Mouse (Mus musculus) stomach, postnatal 0 days (tissue): Measurements from ENCODE around the gene Ankrd17. TPM values are rescaled to one million over a fixed set of nuclear protein-coding genes. Genes with fewer than 3 reads are reported as not detected.
A peak's percentile ranks its signal among the peaks of the same experiment; 100 is the strongest.

Experiments
- ATAC-seq: fragments of 200-750 bp; cut with Nextera tagmentation; 2 replicates; pipeline ENCODE4 v1.8.0; 2017; ENCODE audit not compliant: low FRiP score, low TSS enrichment
- DNase-seq: peaks from one replicate; pipeline ENCODE4 v3.0.0-alpha.2; 2016; ENCODE audit warnings: low spot score
- H3K27ac ChIP-seq: fragments of 300-500 bp; sonication (generic); replicated peaks from 2 replicates; pipeline ENCODE4 v1.5.1; 2014; ENCODE audit warnings: mild to moderate bottlenecking, control low read depth
- H3K27me3 ChIP-seq: fragments of 300-500 bp; sonication (generic); 2 replicates; pipeline ENCODE4 v1.6.1; 2014; ENCODE audit warnings: low read length; ENCODE audit not compliant: control insufficient read depth, insufficient read depth
- H3K36me3 ChIP-seq: fragments of 300-500 bp; sonication (generic); 2 replicates; pipeline ENCODE4 v1.6.1; 2014; ENCODE audit warnings: low read length, mixed read lengths; ENCODE audit not compliant: control insufficient read depth, insufficient read depth
- H3K4me1 ChIP-seq: fragments of 300-500 bp; sonication (generic); replicated peaks from 2 replicates; pipeline ENCODE4 v1.6.1; 2014; ENCODE audit warnings: antibody characterized with exemption; ENCODE audit not compliant: control insufficient read depth, insufficient read depth
- H3K4me2 ChIP-seq: fragments of 300-500 bp; sonication (generic); replicated peaks from 2 replicates; pipeline ENCODE4 v1.6.1; 2014; ENCODE audit warnings: low read depth, mild to moderate bottlenecking, control low read depth, moderate library complexity
- H3K4me3 ChIP-seq: fragments of 300-500 bp; sonication (generic); 2 replicates; pipeline ENCODE4 v1.5.1; 2014; ENCODE audit warnings: low read depth, low read length, control low read depth
- H3K9ac ChIP-seq: fragments of 300-500 bp; sonication (generic); 2 replicates; pipeline ENCODE4 v1.6.1; 2014; ENCODE audit warnings: mild to moderate bottlenecking, low read length, control low read depth, mixed read lengths
- H3K9me3 ChIP-seq: fragments of 300-500 bp; sonication (generic); 2 replicates; pipeline ENCODE4 v1.6.1; 2016; ENCODE audit warnings: low read length; ENCODE audit not compliant: control insufficient read depth
- CTCF ChIP-seq: IDR thresholded peaks from 2 replicates; pipeline ENCODE4 v1.5.1; 2016; ENCODE audit warnings: antibody characterized with exemption, low read depth, mild to moderate bottlenecking, moderate library complexity
- EP300 ChIP-seq: optimal IDR thresholded peaks from 2 replicates; pipeline ENCODE3; 2016; ENCODE audit warnings: antibody characterized with exemption
- WGBS: fragments of 180-500 bp; shearing (Covaris S2); extraction: QIAGEN DNeasy Blood & Tissue Kit; methylation state at CpG from one replicate; pipeline ENCODE4 v1.1.7; 2014; 5-methylcytosine and 5-hydroxymethylcytosine counted together
- polyA plus RNA-seq: library from polyadenylated mRNA; unstranded; fragments of >200 nt; fragmentation: Nextera tagmentation; extraction: Ambion mirVana; gene quantifications from 2 replicates; pipeline ENCODE4 v1.2.1, GENCODE M21; 2015

Gene Ankrd17
- polyA plus RNA-seq, 1 experiment from 2014 or later: 12.5 TPM

GRCm38 (mm10) chr5:90340847-90341246 is 25.5 kb downstream of the Ankrd17 start:
- no peak for TF ChIP-seq EP300
- TF ChIP-seq CTCF: no peak
- Histone ChIP-seq H3K27me3 (no peaks in the 10 kb centered on the region), H3K9ac (no peak overlapping the region), H3K4me1 (no peaks in the 10 kb centered on the region), H3K36me3 (no peaks in the 10 kb centered on the region), H3K27ac (no peak overlapping the region), H3K4me3 (no peak overlapping the region), H3K9me3 (no peaks in the 10 kb centered on the region), H3K4me2 (no peak overlapping the region)
- DNase-seq (no peak), ATAC-seq (0 out of 2 replicates have a peak, but pooled peaks have one; percentile 54)
- 46% methylated on average over 4 of the region's 4 CpGs for WGBS

- Histone ChIP-seq H3K36me3 (no peaks in the 10 kb centered on the region), H3K4me2 (no peak overlapping the region), H3K27ac (no peak overlapping the region), H3K27me3 (no peaks in the 10 kb centered on the region), H3K4me1 (no peaks in the 10 kb centered on the region), H3K9me3 (no peaks in the 10 kb centered on the region), H3K9ac (no peak overlapping the region), H3K4me3 (no peak overlapping the region)
- DNase-seq (no peak), ATAC-seq (no peak)
- WGBS: 92% methylated on average over 1 of the region's 1 CpGs
- TF ChIP-seq EP300 (no peak), CTCF (no peak)
Measured at GRCm38 (mm10) chr5:90339953-90340343, 26.4 kb downstream of the Ankrd17 start.

GRCm38 (mm10) chr5:90339129-90339952 is 27.0 kb downstream of the Ankrd17 start:
- Histone ChIP-seq H3K9ac (no peak overlapping the region), H3K27me3 (no peaks in the 10 kb centered on the region), H3K27ac (0 out of 2 replicates have a peak overlapping the region, but pooled peaks have one; percentile 8), H3K4me3 (peak overlapping the region; percentile 0; the same call in 1 of the 2 replicates), H3K36me3 (no peaks in the 10 kb centered on the region), H3K4me1 (no peaks in the 10 kb centered on the region), H3K9me3 (no peaks in the 10 kb centered on the region), H3K4me2 (no peak overlapping the region)
- ATAC-seq (peak; percentile 92), DNase-seq (peak; percentile 54)
- WGBS: 35% methylated on average over 5 of the region's 5 CpGs
- TF ChIP-seq CTCF: no peak
- no peak for TF ChIP-seq EP300

GRCm38 (mm10) chr5:90338177-90339091 is 27.9 kb downstream of the Ankrd17 start:
- DNase-seq: no peak

GRCm38 (mm10) chr5:90332478-90332877 is 33.9 kb downstream of the Ankrd17 start:
- Histone ChIP-seq H3K27me3 (no peaks in the 10 kb centered on the region), H3K4me2 (no peak overlapping the region), H3K27ac (no peak overlapping the region), H3K4me3 (no peak overlapping the region), H3K9ac (no peak overlapping the region), H3K36me3 (no peaks in the 10 kb centered on the region), H3K9me3 (no peaks in the 10 kb centered on the region), H3K4me1 (no peaks in the 10 kb centered on the region)
- TF ChIP-seq EP300 (no peak), CTCF (no peak)
- 70% methylated on average over 2 of the region's 2 CpGs for WGBS
- ATAC-seq (no peak), DNase-seq (no peak)

More at GRCm38 (mm10) chr5:90338177-90339091, 27.9 kb downstream of the Ankrd17 start:
- Histone ChIP-seq H3K27ac (no peak overlapping the region), H3K27me3 (no peaks in the 10 kb centered on the region), H3K4me3 (no peak overlapping the region), H3K36me3 (no peaks in the 10 kb centered on the region), H3K9ac (no peak overlapping the region), H3K4me2 (no peak overlapping the region), H3K4me1 (no peaks in the 10 kb centered on the region), H3K9me3 (no peaks in the 10 kb centered on the region)
- no peak for TF ChIP-seq EP300
- no peak for TF ChIP-seq CTCF
- no peak for ATAC-seq
- WGBS: 70% methylated on average over 7 of the region's 7 CpGs
